Mouse (Mus musculus) heart, postnatal 0 days (tissue): ENCODE results near the gene Anks1b. TPM values are rescaled to one million over a fixed set of nuclear protein-coding genes. Genes with fewer than 3 reads are reported as not detected.

Source experiments
- ATAC-seq: fragments of 200-750 bp; cut with Nextera tagmentation; 2 replicates; pipeline ENCODE4 v1.8.0; 2017; ENCODE audit warnings: low read depth, moderate number of reproducible peaks, moderate library complexity; ENCODE audit not compliant: insufficient read depth
- DNase-seq: peaks from one replicate; pipeline ENCODE4 v3.0.0-alpha.2; 2016; ENCODE audit warnings: low spot score
- H3K27ac ChIP-seq: fragments of 300-500 bp; sonication (generic); 2 replicates; pipeline ENCODE4 v1.5.1; 2014; ENCODE audit warnings: low read depth, mild to moderate bottlenecking
- H3K27me3 ChIP-seq: fragments of 300-500 bp; sonication (generic); 2 replicates; pipeline ENCODE4 v1.6.1; 2014; ENCODE audit warnings: low read length, mixed read lengths; ENCODE audit not compliant: control insufficient read depth, insufficient read depth
- H3K36me3 ChIP-seq: fragments of 300-500 bp; sonication (generic); replicated peaks from 2 replicates; pipeline ENCODE4 v1.6.1; 2014; ENCODE audit warnings: low read length, mixed read lengths; ENCODE audit not compliant: control insufficient read depth, insufficient read depth
- H3K4me1 ChIP-seq: fragments of 300-500 bp; sonication (generic); 2 replicates; pipeline ENCODE4 v1.6.1; 2014; ENCODE audit warnings: antibody characterized with exemption; ENCODE audit not compliant: control insufficient read depth, insufficient read depth
- H3K4me2 ChIP-seq: fragments of 300-500 bp; sonication (generic); 2 replicates; pipeline ENCODE4 v1.6.1; 2014; ENCODE audit warnings: low read depth, mild to moderate bottlenecking, low read length, moderate library complexity
- H3K4me3 ChIP-seq: fragments of 300-500 bp; sonication (generic); 2 replicates; pipeline ENCODE4 v1.5.1; 2014; ENCODE audit warnings: low read depth, low read length
- H3K9ac ChIP-seq: fragments of 300-500 bp; sonication (generic); replicated peaks from 2 replicates; pipeline ENCODE4 v1.6.1; 2014; ENCODE audit warnings: low read depth, low read length, mixed read lengths
- H3K9me3 ChIP-seq: fragments of 300-500 bp; sonication (generic); replicated peaks from 2 replicates; pipeline ENCODE4 v1.6.1; 2016; ENCODE audit warnings: low read length; ENCODE audit not compliant: control insufficient read depth
- CTCF ChIP-seq: IDR thresholded peaks from 2 replicates; pipeline ENCODE4 v1.5.1; 2016; ENCODE audit warnings: antibody characterized with exemption, control low read depth, low read depth
- EP300 ChIP-seq: IDR thresholded peaks from 2 replicates; pipeline ENCODE4 v1.6.1; 2016; ENCODE audit warnings: antibody characterized with exemption, low read depth
- WGBS: fragments of 180-500 bp; shearing (Covaris S2); extraction: QIAGEN DNeasy Blood & Tissue Kit; methylation state at CpG from one replicate; pipeline ENCODE4 v1.1.7; 2014; 5-methylcytosine and 5-hydroxymethylcytosine counted together
- polyA plus RNA-seq: library from polyadenylated mRNA; unstranded; fragments of >200 nt; fragmentation: Nextera tagmentation; extraction: Ambion mirVana; gene quantifications from 2 replicates; pipeline ENCODE4 v1.2.1, GENCODE M21; 2015
- total RNA-seq: library from RNA; depleted of rRNA; stranded (reverse); fragments of >200 nt; gene quantifications from 2 replicates; pipeline ENCODE4 v1.2.3, GENCODE M21; 2014; ENCODE audit warnings: low replicate concordance

Gene Anks1b
- total and polyA plus RNA-seq, 2 experiments from 2014 or later, result 0.26 TPM; not detected in 1

GRCm38 (mm10) chr10:90874166-90874565, 1000.9 kb downstream of the Anks1b start:
- WGBS, result 63% methylated on average over 3 of the region's 3 CpGs
- no peaks in the 10 kb centered on the region for H3K4me1 ChIP-seq
- ATAC-seq (no peak), DNase-seq (no peak)
- TF ChIP-seq CTCF, result no peak
- TF ChIP-seq EP300, result no peak
- H3K27ac ChIP-seq, result no peak overlapping the region
- H3K9me3 ChIP-seq, result no peaks in the 10 kb centered on the region
- H3K4me2 ChIP-seq, result no peak overlapping the region
- H3K9ac ChIP-seq, result no peak overlapping the region
- no peak overlapping the region for H3K4me3 ChIP-seq
- H3K27me3 ChIP-seq, result no peaks in the 10 kb centered on the region
- no peaks in the 10 kb centered on the region for H3K36me3 ChIP-seq

- Histone ChIP-seq H3K9me3 (no peaks in the 10 kb centered on the region), H3K36me3 (no peaks in the 10 kb centered on the region), H3K27me3 (no peaks in the 10 kb centered on the region), H3K4me1 (no peaks in the 10 kb centered on the region), H3K27ac (no peak overlapping the region), H3K4me2 (no peak overlapping the region), H3K4me3 (no peak overlapping the region), H3K9ac (no peak overlapping the region)
- WGBS, result 23% methylated on average over 8 of the region's 8 CpGs
- no peak for DNase-seq
- no peak for ATAC-seq
- no peak for TF ChIP-seq CTCF
- no peak for TF ChIP-seq EP300
Measured at GRCm38 (mm10) chr10:90880854-90881560, 1007.7 kb downstream of the Anks1b start.

- Histone ChIP-seq H3K36me3 (no peaks in the 10 kb centered on the region), H3K4me2 (no peak overlapping the region), H3K4me1 (no peaks in the 10 kb centered on the region), H3K9ac (no peak overlapping the region), H3K9me3 (no peaks in the 10 kb centered on the region), H3K4me3 (no peak overlapping the region), H3K27ac (no peak overlapping the region), H3K27me3 (no peaks in the 10 kb centered on the region)
- TF ChIP-seq EP300, result no peak
- TF ChIP-seq CTCF, result no peak
- ATAC-seq, result no peak
- 61% methylated on average over 5 of the region's 5 CpGs for whole genome bisulfite sequencing
- no peak for DNase-seq
Measured at GRCm38 (mm10) chr10:90889566-90889965, 1016.3 kb downstream of the Anks1b start.

GRCm38 (mm10) chr10:90892728-90893127, 1019.4 kb downstream of the Anks1b start:
- no peak for DNase-seq
- no peak for ATAC-seq
- WGBS, result 76% methylated on average over 11 of the region's 11 CpGs

GRCm38 (mm10) chr10:90897894-90898293, 1024.6 kb downstream of the Anks1b start:
- Histone ChIP-seq H3K27ac (no peak overlapping the region), H3K4me1 (no peaks in the 10 kb centered on the region), H3K27me3 (no peaks in the 10 kb centered on the region), H3K9me3 (no peaks in the 10 kb centered on the region), H3K36me3 (no peaks in the 10 kb centered on the region), H3K4me2 (no peak overlapping the region), H3K4me3 (no peak overlapping the region), H3K9ac (no peak overlapping the region)
- 46% methylated on average over 3 of the region's 3 CpGs for WGBS
- no peak for DNase-seq
- no peak for ATAC-seq
- TF ChIP-seq CTCF (no peak), EP300 (no peak)

More at GRCm38 (mm10) chr10:90892728-90893127, 1019.4 kb downstream of the Anks1b start:
- Histone ChIP-seq H3K36me3 (no peaks in the 10 kb centered on the region), H3K4me3 (no peak overlapping the region), H3K4me2 (no peak overlapping the region), H3K9ac (no peak overlapping the region), H3K9me3 (no peaks in the 10 kb centered on the region), H3K27me3 (no peaks in the 10 kb centered on the region), H3K4me1 (no peaks in the 10 kb centered on the region), H3K27ac (no peak overlapping the region)
- TF ChIP-seq CTCF, result no peak
- no peak for TF ChIP-seq EP300

GRCm38 (mm10) chr10:90904185-90904584, 1030.9 kb downstream of the Anks1b start:
- no peak for DNase-seq
- H3K4me2 ChIP-seq, result no peak overlapping the region
- no peaks in the 10 kb centered on the region for H3K4me1 ChIP-seq
- H3K27ac ChIP-seq, result no peak overlapping the region
- no peak overlapping the region for H3K4me3 ChIP-seq
- no peak for TF ChIP-seq EP300
- TF ChIP-seq CTCF, result no peak
- no peak for ATAC-seq
- no peaks in the 10 kb centered on the region for H3K36me3 ChIP-seq
- no peak overlapping the region for H3K9ac ChIP-seq
- H3K9me3 ChIP-seq, result no peaks in the 10 kb centered on the region
- no peaks in the 10 kb centered on the region for H3K27me3 ChIP-seq
